Mouse (Mus musculus): ENCODE results near the gene Astn1.

DNA sequence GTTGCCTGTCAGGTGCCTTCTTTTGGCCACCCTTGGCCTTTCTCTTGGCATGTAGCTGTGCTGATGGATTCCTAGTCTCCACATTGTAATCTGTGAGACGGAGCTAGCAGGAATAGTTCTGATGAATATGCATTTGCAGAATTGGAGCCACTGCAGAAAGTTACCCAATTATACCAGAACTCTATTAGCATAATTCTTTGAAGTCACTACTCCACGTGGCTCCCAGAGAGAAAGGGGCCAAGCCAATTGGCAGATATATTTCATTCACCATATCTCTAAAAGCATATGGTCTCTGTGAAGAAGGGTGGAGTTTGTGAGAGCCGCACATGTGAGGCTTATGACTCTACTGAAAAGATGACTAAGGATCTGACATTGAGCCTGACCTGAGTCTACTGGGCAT, 226.8 kb downstream of the Astn1 start:
- no peak for TF ChIP-seq USF1 (IDR thresholded peaks at IDR 0.05; ENCODE audit: low read depth)
- no peak for TF ChIP-seq CTCF (IDR thresholded peaks at IDR 0.05; ENCODE audit: control insufficient read depth, insufficient read depth, insufficient read length)
